Mouse (Mus musculus): Measurements from ENCODE around the gene Clpx. TPM values are rescaled to one million over a fixed set of nuclear protein-coding genes. Genes with fewer than 3 reads are reported as not detected.

Gene Clpx
- polyA plus RNA-seq, 1 experiment from 2014 or later: 40.6 TPM

Other genes with a start within 250 kb of the Clpx start
- 15.1 and 17.8 TPM in 2 replicates for gene Igdcc4, start 192.8 kb upstream of the Clpx start, polyA plus RNA-seq (2015; fragmentation: Nextera tagmentation; extraction: Ambion mirVana)
- gene Igdcc3, start 153.1 kb upstream of the Clpx start, polyA plus RNA-seq (2015; fragmentation: Nextera tagmentation; extraction: Ambion mirVana): 7.9 and 8.9 TPM in 2 replicates
- 6.4 and 8.9 TPM in 2 replicates for gene Parp16, start 98.9 kb upstream of the Clpx start, polyA plus RNA-seq (2015; fragmentation: Nextera tagmentation; extraction: Ambion mirVana)
- 0.58 and 0.79 TPM in 2 replicates for gene Cilp, start 29.1 kb upstream of the Clpx start, polyA plus RNA-seq (2015; fragmentation: Nextera tagmentation; extraction: Ambion mirVana)
- gene Pdcd7, start 51.8 kb downstream of the Clpx start, polyA plus RNA-seq (2015; fragmentation: Nextera tagmentation; extraction: Ambion mirVana): 8.9 TPM in 2 replicates
- 2.3 and 3.6 TPM in 2 replicates for gene Ubap1l, start 66.8 kb downstream of the Clpx start, polyA plus RNA-seq (2015; fragmentation: Nextera tagmentation; extraction: Ambion mirVana)
- gene Kbtbd13, start 97.4 kb downstream of the Clpx start, polyA plus RNA-seq (2015; fragmentation: Nextera tagmentation; extraction: Ambion mirVana): 0.51 TPM in 2 replicates
- 5.8 and 7.4 TPM in 2 replicates for gene Rasl12, start 104.2 kb downstream of the Clpx start, polyA plus RNA-seq (2015; fragmentation: Nextera tagmentation; extraction: Ambion mirVana)
- 0.27 TPM in 1 of 2 replicates, not detected in the other for gene Slc51b, start 128.7 kb downstream of the Clpx start, polyA plus RNA-seq (2015; fragmentation: Nextera tagmentation; extraction: Ambion mirVana)
- 22.5 and 23.0 TPM in 2 replicates for gene Mtfmt, start 141.5 kb downstream of the Clpx start, polyA plus RNA-seq (2015; fragmentation: Nextera tagmentation; extraction: Ambion mirVana)
- gene Spg21, start 166.7 kb downstream of the Clpx start, polyA plus RNA-seq (2015; fragmentation: Nextera tagmentation; extraction: Ambion mirVana): 104 and 109 TPM in 2 replicates
- 0.87 and 1.2 TPM in 2 replicates for gene Ankdd1a, start 225.9 kb downstream of the Clpx start, polyA plus RNA-seq (2015; fragmentation: Nextera tagmentation; extraction: Ambion mirVana)